Mouse (Mus musculus): ENCODE data around the gene Bnipl.

Bnipl gene

DNA sequence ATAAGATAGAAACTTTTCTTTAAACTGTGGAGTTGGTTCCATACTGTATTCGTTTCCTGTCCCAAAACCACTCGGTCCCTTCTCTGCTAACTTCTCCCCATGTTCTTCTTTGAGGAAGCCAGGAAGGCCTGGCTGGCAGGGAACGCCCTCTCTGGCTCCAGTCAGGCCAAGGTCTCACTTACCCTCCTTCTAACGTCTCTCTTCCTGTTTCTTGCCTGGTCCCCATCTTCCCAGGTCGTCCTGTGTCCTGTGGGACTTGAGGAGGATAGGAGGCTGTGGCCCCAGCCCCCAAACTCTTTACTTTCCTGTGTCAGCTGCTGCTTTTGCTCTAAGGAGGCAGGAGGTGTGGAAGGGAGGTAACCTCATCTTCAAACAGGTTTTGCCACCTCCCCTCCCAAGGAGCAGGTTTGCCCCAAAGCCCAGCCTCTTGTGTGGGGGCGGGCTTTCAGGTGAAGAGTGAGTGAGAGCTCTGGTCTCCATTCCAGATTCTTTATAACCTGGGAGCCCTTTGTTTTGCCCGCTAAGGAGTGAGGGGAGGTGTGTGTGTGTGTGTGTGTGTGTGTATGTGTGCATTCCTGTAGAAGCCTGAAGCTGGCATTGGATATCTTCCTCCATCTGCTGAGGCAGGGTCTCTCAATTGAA, at the start of gene Bnipl:
TSS of gene Bnipl (minus strand) at position 411 of the 642 bp plus-strand sequence.
- no peak for DNase-seq

- no peak for DNase-seq
Measured at GRCm38 (mm10) chr3:95298018-95298417, 47.0 kb upstream of the Bnipl start.

DNA sequence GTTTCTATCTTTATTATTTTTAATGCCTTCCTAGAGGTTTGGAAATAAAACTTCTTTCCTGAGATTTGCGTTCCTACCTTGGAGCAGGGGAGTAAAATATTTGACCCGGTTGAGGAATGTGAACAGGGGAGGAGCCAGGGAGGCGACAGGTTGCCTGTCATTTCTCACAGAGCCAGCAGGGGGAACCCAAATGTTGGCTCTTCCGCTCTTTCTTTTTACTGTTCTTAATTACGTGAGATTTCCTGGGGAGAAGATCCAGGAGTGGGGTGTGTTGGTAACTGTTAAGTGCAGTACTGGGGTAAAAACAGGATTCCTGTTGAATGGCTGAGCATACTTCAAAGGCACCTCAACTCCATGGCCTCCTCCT, 45.1 kb upstream of the Bnipl start:
- DNase-seq = no peak

GRCm38 (mm10) chr3:95295321-95296102, 44.5 kb upstream of the Bnipl start:
- DNase-seq = no peak

- no peak for DNase-seq
Measured at GRCm38 (mm10) chr3:95294718-95295117, 43.7 kb upstream of the Bnipl start.

- DNase-seq = no peak
Measured at GRCm38 (mm10) chr3:95294316-95294715, 43.3 kb upstream of the Bnipl start.

DNA sequence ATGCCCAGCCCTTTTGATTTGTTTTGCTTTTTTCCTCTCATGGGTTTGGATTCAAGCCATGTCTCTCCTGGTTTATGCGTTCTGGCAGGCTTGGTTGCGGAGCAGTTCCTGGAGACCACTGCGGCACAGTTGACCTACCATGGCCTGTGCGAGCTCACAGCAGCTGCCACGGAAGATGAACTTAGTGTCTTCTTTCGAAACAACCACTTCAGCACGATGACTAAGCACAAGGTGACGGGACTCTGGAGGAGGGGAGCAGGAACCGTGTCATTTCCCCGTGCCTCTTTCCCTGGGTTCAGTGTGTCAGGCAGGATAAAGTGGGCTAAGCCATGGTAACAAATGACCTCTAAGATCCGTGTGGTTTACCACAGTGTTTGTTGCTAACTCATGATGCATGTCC, 42.5 kb upstream of the Bnipl start:
- no peak for DNase-seq

DNA sequence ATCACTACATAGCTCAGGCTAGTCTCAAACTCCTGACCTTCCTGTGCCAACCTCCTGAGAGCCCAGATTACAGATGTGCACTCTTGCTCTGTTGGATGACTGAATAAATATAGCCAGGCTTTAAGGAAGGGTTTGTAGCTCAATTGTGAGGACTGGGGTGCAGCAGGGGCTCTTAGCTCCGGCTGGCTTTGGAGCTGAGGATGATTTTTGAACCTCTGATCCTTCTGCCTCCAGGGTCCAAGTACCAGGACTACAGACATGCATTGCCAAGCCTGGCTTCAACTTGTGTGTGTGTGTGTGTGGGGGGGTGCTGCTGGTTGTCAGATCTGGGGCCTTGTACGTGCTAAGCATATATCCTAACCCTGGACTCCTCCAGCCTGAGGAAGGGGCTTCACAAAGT, 41.9 kb upstream of the Bnipl start:
- DNase-seq = no peak

GRCm38 (mm10) chr3:95291041-95291440, 40.0 kb upstream of the Bnipl start:
- no peak for DNase-seq

- no peak for DNase-seq
Measured at GRCm38 (mm10) chr3:95290156-95290555, 39.2 kb upstream of the Bnipl start.

GRCm38 (mm10) chr3:95289419-95289818, 38.4 kb upstream of the Bnipl start:
- no peak for DNase-seq

DNA sequence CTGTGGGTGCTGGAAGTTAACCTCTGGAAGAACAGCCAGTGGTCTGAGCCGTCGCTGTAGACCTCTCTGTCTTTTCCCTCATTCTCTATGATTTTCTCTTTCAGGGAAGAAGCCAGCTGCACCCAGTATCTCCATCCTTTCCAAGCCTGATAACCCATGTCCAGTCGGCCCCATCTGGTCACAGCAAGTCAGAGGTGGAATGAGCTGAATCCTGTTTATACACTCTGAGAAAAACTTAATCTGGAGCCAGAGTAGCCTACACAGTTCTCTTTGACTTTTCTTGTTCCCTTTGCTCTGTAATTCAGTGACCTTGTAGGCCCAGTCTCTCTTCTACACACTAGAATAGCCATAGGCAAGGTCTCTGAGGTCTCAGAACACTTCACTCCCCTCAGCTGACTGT, 36.5 kb upstream of the Bnipl start:
- no peak for DNase-seq

- no peak for DNase-seq
Measured at GRCm38 (mm10) chr3:95286510-95286909, 35.5 kb upstream of the Bnipl start.

DNA sequence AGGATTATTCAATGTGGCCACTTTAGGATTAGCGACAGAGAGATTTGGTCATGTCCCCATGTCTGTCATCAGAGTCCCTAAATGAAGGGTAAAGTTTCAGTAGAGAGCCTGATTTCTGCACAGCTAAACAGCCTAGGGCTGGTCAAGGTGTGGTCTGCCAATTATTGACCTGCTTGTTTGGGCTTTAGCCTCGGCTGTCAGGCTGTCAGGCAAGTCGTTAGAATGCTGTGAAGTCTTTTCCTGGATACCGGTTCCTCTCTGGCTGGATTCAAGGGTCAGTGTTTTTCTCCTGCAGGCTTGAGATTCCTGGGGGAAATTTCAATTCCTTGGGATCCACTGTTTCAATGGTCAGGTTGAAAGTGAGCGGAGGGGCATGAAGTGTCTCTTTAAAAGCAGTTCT, 35.0 kb upstream of the Bnipl start:
- no peak for DNase-seq

- no peak for DNase-seq
Measured at GRCm38 (mm10) chr3:95285390-95285789, 34.4 kb upstream of the Bnipl start.

DNA sequence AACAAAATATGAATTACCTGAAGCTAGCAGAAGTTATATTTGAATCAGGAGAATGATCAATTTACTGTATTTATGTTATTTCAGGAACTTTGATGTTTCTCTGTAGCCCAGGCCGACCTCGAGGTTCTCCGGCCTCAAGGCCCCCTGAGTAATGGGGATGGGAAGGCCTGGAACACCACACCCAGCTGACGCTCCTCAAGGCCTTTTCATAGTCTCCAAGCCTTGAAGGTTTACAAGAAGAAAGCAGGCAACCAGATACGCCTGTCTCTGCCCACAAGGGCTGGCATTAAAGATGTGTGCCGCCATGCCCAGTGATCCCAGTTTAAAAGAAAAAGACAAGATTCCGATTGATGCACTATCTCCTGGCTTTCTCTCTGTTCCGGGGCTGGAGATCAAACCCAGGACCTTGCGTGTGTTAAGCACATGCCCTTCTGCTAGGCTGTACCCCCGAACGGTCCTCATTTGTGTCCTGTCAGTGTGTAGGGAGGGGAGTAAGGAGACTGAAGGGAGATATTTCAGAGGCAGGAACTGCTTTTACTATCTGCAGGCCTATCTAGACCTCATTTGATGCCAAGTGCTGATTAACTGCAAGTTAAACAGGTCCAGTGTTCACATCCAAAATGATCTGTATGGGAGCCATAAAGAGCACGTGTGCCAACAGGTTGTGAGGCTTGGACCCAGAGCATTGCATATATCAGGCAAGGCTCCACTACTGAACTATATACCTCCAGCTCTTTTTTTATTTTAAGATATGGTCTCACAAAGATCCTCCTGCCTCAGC, 33.7 kb upstream of the Bnipl start:
- DNase-seq = no peak

DNA sequence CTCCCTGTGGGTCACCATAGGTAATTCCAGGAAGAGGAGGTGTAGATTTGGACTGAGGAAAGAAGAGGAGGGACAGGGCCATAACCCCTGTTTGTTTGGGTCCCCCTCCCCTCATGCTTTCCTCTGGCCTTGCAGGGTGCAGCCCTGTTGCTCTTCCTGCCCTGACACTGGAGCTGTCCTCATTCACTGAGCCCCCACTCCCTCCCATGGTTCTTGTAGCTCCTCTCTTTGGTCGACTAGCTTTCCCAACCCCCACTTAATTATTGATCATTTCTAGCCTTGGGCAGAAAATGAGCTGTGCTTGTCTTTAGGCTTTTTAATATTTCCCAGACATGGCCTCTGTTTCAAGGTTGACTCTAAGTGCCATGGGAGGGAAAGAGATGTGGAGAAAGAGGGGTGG, 33.1 kb upstream of the Bnipl start:
- no peak for DNase-seq

- no peak for DNase-seq
Measured at GRCm38 (mm10) chr3:95283589-95283941, 32.6 kb upstream of the Bnipl start.

DNA sequence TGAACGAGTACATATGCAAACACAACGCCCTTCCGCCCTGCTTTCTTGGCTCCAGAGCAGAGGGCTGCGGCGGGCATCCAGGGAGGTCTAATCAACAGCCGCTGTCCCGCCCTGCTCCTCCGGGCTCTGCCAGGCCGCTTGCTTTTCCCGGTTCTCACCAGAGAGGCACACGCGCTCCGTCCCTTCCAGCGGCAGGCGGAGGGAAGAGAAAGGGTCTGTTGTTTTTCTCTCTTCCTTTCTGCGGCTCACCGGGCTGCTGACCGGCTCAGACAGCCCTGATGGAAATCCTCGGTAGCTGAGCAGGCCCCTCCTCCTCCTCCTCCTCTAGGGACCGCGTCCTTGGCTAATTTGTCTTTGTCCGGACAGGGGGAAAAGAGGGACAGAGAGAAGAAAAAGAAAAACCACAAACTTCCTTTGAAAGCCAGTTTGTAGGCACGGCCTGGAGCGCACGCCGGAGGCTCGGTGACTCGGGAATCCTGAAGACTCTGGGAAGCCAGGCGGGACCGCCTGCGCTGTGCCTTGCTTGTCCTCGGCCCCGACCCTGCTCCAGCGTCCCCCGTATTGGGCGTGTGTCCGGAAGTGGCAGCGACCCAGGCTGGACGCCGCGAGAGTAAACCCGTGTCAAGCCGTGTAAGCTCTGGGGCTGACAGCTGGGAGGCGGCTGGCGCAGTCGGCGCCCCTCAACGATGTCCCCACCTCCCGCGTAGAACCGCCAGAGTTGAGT, 32.0 kb upstream of the Bnipl start:
- peak; percentile 74 for DNase-seq

GRCm38 (mm10) chr3:95282381-95282864, 31.4 kb upstream of the Bnipl start:
- no peak for DNase-seq

DNA sequence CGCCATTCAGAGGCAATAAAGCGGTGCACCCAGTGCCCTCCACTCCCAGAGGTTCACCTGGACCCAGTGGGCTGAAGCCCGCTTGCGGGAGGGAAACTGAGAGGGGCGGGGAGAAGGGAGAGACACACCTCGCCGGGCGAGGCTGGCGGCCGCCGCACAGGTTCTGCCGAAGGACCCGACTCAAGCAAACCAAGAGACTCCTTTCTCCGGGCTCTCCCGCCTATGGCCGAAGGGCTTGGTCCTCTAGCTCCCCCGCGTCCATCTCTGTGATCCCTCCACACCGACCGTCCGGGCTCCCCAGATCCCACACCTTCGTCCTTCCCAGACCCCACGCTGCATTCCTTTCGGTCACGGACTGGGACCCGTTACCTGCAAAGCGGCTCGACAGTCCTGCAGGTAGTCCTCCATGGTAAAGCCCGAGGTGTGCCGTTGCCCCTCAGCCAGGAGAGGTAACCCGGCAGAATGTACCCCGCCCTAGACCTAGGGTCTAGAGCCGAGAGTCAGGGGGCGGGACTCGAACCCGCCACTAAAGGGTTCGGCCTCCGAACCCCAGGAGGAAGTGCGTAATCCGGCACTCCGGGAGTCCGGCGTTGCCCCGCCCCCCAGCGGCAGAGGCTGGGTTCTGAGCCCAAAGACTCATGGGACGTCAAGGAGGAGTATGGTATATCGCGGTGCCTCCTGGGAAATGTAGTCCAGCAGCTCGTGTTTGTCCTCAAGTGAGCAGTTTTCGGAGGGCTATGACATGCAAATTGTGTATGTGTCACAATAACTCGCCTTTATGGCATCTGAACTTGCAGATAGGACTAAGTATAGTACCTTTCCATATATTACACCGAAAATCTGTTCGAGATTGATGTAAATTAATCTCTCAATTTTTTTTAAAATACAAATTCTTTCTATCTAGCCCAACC, 30.5 kb upstream of the Bnipl start, which contains the start of the genes Mindy1 and Prune1:
TSS of gene Mindy1 (plus strand) at position 130 of the 911 bp plus-strand sequence.
TSS of gene Prune1 (minus strand) at position 861 of the 911 bp plus-strand sequence.
- DNase-seq = peak; percentile 99

GRCm38 (mm10) chr3:95280747-95281146, 29.8 kb upstream of the Bnipl start:
- DNase-seq = no peak

All from right cerebral cortex, adult 18-20 months (tissue).